8 mouse cellular contexts compared by ENCODE assay signal in genomic region chr15:98607557-98607956, GRCm38 (mm10). TPM values are rescaled to one million over a fixed set of nuclear protein-coding genes. Genes with fewer than 3 reads are reported as not detected.
DNase-seq lines count a peak whose midpoint lies in the region; ATAC-seq and TF ChIP-seq lines count a peak whose summit lies in the region.

No protein-coding gene starts in this region.

- H3K36me3 ChIP-seq in embryonic facial prominence, embryonic 11.5 days (replicated peaks; ENCODE audit: control insufficient read depth, insufficient read depth, low read depth, low read length) = peaks cover 2% of the 10 kb centered on the region; the same call in 1 of the 2 replicates
- peaks cover 3% of the 10 kb centered on the region for H3K36me3 ChIP-seq in heart, adult 2 months (ENCODE audit: control insufficient read depth, insufficient read depth, low read length)
- H3K36me3 ChIP-seq in lung, embryonic 16.5 days (ENCODE audit: control insufficient read depth, insufficient read depth, low read length) = peaks cover 19% of the 10 kb centered on the region

- H3K79me2 ChIP-seq in heart, adult 2 months (replicated peaks; ENCODE audit: control insufficient read depth, insufficient read depth, low read length) = peaks cover 9% of the 10 kb centered on the region

- TF ChIP-seq POLR2A in heart, adult 2 months (IDR thresholded peaks at IDR 0.05; ENCODE audit: insufficient read depth, low read depth, low read length) = peak; percentile 68

- peak; percentile 99 for TF ChIP-seq EP300 in heart, adult 2 months (IDR thresholded peaks at IDR 0.05; ENCODE audit: insufficient read depth, low read depth, low read length)

- H3K4me2 ChIP-seq in embryonic facial prominence, embryonic 11.5 days (ENCODE audit: low read depth, low read length) = peak overlapping the region; percentile 92
- H3K4me2 ChIP-seq in lung, embryonic 16.5 days (ENCODE audit: low read depth, low read length) = peak overlapping the region; percentile 86

- H3K9me3 ChIP-seq in embryonic facial prominence, embryonic 11.5 days (replicated peaks; ENCODE audit: control insufficient read depth, low read length) = no peaks in the 10 kb centered on the region
- no peaks in the 10 kb centered on the region for H3K9me3 ChIP-seq in lung, embryonic 16.5 days (ENCODE audit: control insufficient read depth, low read length)

- H3K4me3 ChIP-seq in embryonic facial prominence, embryonic 11.5 days (ENCODE audit: low read depth, low read length) = peak overlapping the region; percentile 87
- peak overlapping the region; percentile 96 for H3K4me3 ChIP-seq in heart, adult 2 months
- peak overlapping the region; percentile 90 for H3K4me3 ChIP-seq in lung, embryonic 16.5 days (ENCODE audit: low read length)

- intact Hi-C loops in heart, adult 2 months (cut with DNase I) = no loop called here

- DNase-seq in embryonic facial prominence, embryonic 11.5 days (ENCODE audit: low spot score) = no peak
- DNase-seq in heart, adult 2 months = peak; percentile 82 to 89
- peak; percentile 70 for DNase-seq in kidney, adult 11 months
- DNase-seq in testis, postnatal 14 days (ENCODE audit: low spot score) = peak; percentile 41
- no peak for DNase-seq in urinary bladder, postnatal 25 days (ENCODE audit: low spot score)
- no peak for DNase-seq in cerebellum, postnatal 36 days
- DNase-seq in ovary, postnatal 14 days (ENCODE audit: low spot score) = no peak

- 24% methylated on average over 4 of the region's 4 CpGs for WGBS in embryonic facial prominence, embryonic 11.5 days
- 8% methylated on average over 4 of the region's 4 CpGs for WGBS in heart, adult 2 months
- 5% methylated on average over 4 of the region's 4 CpGs for WGBS in lung, embryonic 16.5 days

- H3K9ac ChIP-seq in embryonic facial prominence, embryonic 11.5 days (replicated peaks; ENCODE audit: low read length) = peak overlapping the region; percentile 9
- H3K9ac ChIP-seq in heart, adult 2 months (ENCODE audit: low read depth, low read length) = peak overlapping the region; percentile 99
- H3K9ac ChIP-seq in lung, embryonic 16.5 days (ENCODE audit: low read length) = peak overlapping the region; percentile 92

- TF ChIP-seq CTCF in heart, adult 2 months (IDR thresholded peaks at IDR 0.05) = no peak

- no peaks in the 10 kb centered on the region for H3K27me3 ChIP-seq in embryonic facial prominence, embryonic 11.5 days (ENCODE audit: control insufficient read depth, insufficient read depth, low read length)
- H3K27me3 ChIP-seq in heart, adult 2 months (ENCODE audit: control insufficient read depth, insufficient read depth, low read length) = no peaks in the 10 kb centered on the region
- no peaks in the 10 kb centered on the region for H3K27me3 ChIP-seq in lung, embryonic 16.5 days (ENCODE audit: control insufficient read depth, insufficient read depth, low read depth, low read length)

- H3K4me1 ChIP-seq in embryonic facial prominence, embryonic 11.5 days (ENCODE audit: control insufficient read depth, insufficient read depth, low read length) = peaks cover 2% of the 10 kb centered on the region; the same call in 1 of the 2 replicates
- H3K4me1 ChIP-seq in heart, adult 2 months (ENCODE audit: control insufficient read depth, insufficient read depth, low read length) = peaks cover 9% of the 10 kb centered on the region
- H3K4me1 ChIP-seq in lung, embryonic 16.5 days (replicated peaks; ENCODE audit: control insufficient read depth, insufficient read depth, low read length) = peaks cover 35% of the 10 kb centered on the region

- no peak overlapping the region for H3K27ac ChIP-seq in embryonic facial prominence, embryonic 11.5 days (replicated peaks; ENCODE audit: low read depth, low read length)
- H3K27ac ChIP-seq in heart, adult 2 months = peak overlapping the region; percentile 89
- peak overlapping the region; percentile 97 for H3K27ac ChIP-seq in lung, embryonic 16.5 days (ENCODE audit: low read length)

- ATAC-seq in embryonic facial prominence, embryonic 11.5 days (replicated peaks; ENCODE audit: insufficient number of reproducible peaks, low FRiP score, low TSS enrichment, low read depth) = no peak
- peak; percentile 41 for ATAC-seq in lung, embryonic 16.5 days (ENCODE audit: low read depth)

RNA-seq across cellular contexts. Expression of gene Adcy6, which starts 2.3 kb away (rescaled TPM):
- 8.4 and 10.4 TPM in 2 replicates for polyA plus RNA-seq in embryonic facial prominence, embryonic 11.5 days (2014; fragmentation: Nextera tagmentation; extraction: Ambion mirVana)
- total RNA-seq in heart, adult 2 months (2021) = 100 to 1,000 TPM; 153 to 220 TPM
- 136 and 211 TPM in 2 replicates for polyA plus RNA-seq in heart, adult 2 months (2012; rRNA removed)
- 21.5 and 21.7 TPM in 2 replicates for polyA plus RNA-seq in lung, embryonic 16.5 days (2015; fragmentation: Nextera tagmentation; extraction: Ambion mirVana)

RNA-seq across cellular contexts. Expression of gene Cacnb3, which starts 23.1 kb away (rescaled TPM):
- 32.3 and 33.4 TPM in 2 replicates for polyA plus RNA-seq in embryonic facial prominence, embryonic 11.5 days (2014; fragmentation: Nextera tagmentation; extraction: Ambion mirVana)
- total RNA-seq in heart, adult 2 months (2021) = 1 to 10 TPM; 2.6 to 2.7 TPM
- 6.5 and 7.7 TPM in 2 replicates for polyA plus RNA-seq in heart, adult 2 months (2012; rRNA removed)
- polyA plus RNA-seq in lung, embryonic 16.5 days (2015; fragmentation: Nextera tagmentation; extraction: Ambion mirVana) = 21.9 and 22.7 TPM in 2 replicates

RNA-seq across cellular contexts. Expression of gene 4930415O20Rik, which starts 36.8 kb away (rescaled TPM):
- polyA plus RNA-seq in embryonic facial prominence, embryonic 11.5 days (2014; fragmentation: Nextera tagmentation; extraction: Ambion mirVana) = not detected in 2 replicates
- 1 to 10 TPM; 1.6 to 2.1 TPM for total RNA-seq in heart, adult 2 months (2021)
- not detected in 2 replicates for polyA plus RNA-seq in heart, adult 2 months (2012; rRNA removed)
- polyA plus RNA-seq in lung, embryonic 16.5 days (2015; fragmentation: Nextera tagmentation; extraction: Ambion mirVana) = not detected in 2 replicates

RNA-seq across cellular contexts. Expression of gene Ccnt1, which starts 36.8 kb away (rescaled TPM):
- 61.4 and 61.8 TPM in 2 replicates for polyA plus RNA-seq in embryonic facial prominence, embryonic 11.5 days (2014; fragmentation: Nextera tagmentation; extraction: Ambion mirVana)
- 10 to 100 TPM; 26.8 to 27.6 TPM for total RNA-seq in heart, adult 2 months (2021)
- polyA plus RNA-seq in heart, adult 2 months (2012; rRNA removed) = 9.3 and 15.4 TPM in 2 replicates
- 51.6 and 64.2 TPM in 2 replicates for polyA plus RNA-seq in lung, embryonic 16.5 days (2015; fragmentation: Nextera tagmentation; extraction: Ambion mirVana)

RNA-seq across cellular contexts. Expression of gene Ddx23, which starts 55.1 kb away (rescaled TPM):
- polyA plus RNA-seq in embryonic facial prominence, embryonic 11.5 days (2014; fragmentation: Nextera tagmentation; extraction: Ambion mirVana) = 20.8 and 22.0 TPM in 2 replicates
- total RNA-seq in heart, adult 2 months (2021) = 10 to 100 TPM; 47.9 to 55.4 TPM
- 18.9 and 30.7 TPM in 2 replicates for polyA plus RNA-seq in heart, adult 2 months (2012; rRNA removed)
- 21.6 and 24.0 TPM in 2 replicates for polyA plus RNA-seq in lung, embryonic 16.5 days (2015; fragmentation: Nextera tagmentation; extraction: Ambion mirVana)

Comparison
In these comparisons a context has a peak if more than half of its experiments do, and no peak if none do; other contexts are left out.
1. DNase-seq: peak in heart, adult 2 months (2 of 2), kidney, adult 11 months (single experiment) and testis, postnatal 14 days (single experiment); none in embryonic facial prominence, embryonic 11.5 days (single experiment), urinary bladder, postnatal 25 days (single experiment), cerebellum, postnatal 36 days (0 of 2) and ovary, postnatal 14 days (single experiment).
2. H3K9ac ChIP-seq: peak in every context shown above with its lines; median percentile 99 in heart, adult 2 months; 92 in lung, embryonic 16.5 days; 9 in embryonic facial prominence, embryonic 11.5 days.
3. Peak in every context shown above with its lines, with median percentiles within 50 percentile points of each other: H3K4me3 ChIP-seq.